Mouse (Mus musculus) hindlimb bud, embryonic 11.5 days (tissue): Measurements from ENCODE around the gene Camp.

Experiments used
- DNase-seq: peaks from one replicate; pipeline ENCODE4 v3.0.0-alpha.2; 2012; ENCODE audit warnings: low read depth, low spot score; ENCODE audit errors: extremely low spot score

Gene Camp

DNA sequence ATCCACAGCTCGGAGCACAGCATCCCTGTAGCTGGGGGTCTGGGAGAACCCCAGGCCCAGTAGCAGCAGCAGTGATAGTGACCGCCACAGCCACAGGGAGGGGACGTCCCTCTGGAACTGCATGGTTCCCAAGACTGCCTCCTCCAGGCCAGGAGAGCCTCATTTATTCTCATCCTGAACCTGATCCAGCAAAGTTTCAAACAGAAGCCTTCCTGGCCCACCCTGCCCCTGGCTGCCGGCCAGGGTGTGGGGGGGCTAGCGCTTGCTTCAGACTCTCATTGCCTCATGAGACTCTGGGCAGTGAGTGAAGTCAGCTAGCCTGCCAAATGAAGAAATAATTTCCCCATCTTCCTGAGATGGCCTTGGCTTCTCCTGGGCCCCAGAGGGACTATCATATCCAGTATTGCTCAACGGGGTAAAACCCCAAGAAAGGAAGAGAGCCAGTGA lies at the start of gene Camp:
TSS of gene Camp (minus strand) at position 306 of the 447 bp plus-strand sequence.
- DNase-seq, result no peak

DNA sequence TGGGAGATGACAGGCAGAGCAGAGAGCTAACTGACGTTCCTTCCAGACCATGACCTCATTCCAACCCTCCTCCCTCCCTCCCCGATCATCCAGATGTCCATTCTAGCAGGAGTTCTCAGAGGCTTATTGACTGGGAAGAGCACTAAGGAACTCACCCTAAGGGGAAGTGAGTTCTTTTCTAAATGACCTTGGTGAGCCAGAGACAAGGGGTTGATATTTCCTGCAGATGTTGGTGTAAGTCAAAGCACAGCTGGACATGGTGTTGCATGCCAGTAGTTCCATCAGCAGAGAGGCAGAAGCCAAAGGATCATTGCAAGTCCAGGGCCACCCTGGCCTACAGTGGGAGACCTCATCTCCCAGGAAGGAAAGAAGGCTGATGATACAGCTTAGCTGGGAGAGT lies 48.6 kb upstream of the Camp start:
- no peak for DNase-seq

DNA sequence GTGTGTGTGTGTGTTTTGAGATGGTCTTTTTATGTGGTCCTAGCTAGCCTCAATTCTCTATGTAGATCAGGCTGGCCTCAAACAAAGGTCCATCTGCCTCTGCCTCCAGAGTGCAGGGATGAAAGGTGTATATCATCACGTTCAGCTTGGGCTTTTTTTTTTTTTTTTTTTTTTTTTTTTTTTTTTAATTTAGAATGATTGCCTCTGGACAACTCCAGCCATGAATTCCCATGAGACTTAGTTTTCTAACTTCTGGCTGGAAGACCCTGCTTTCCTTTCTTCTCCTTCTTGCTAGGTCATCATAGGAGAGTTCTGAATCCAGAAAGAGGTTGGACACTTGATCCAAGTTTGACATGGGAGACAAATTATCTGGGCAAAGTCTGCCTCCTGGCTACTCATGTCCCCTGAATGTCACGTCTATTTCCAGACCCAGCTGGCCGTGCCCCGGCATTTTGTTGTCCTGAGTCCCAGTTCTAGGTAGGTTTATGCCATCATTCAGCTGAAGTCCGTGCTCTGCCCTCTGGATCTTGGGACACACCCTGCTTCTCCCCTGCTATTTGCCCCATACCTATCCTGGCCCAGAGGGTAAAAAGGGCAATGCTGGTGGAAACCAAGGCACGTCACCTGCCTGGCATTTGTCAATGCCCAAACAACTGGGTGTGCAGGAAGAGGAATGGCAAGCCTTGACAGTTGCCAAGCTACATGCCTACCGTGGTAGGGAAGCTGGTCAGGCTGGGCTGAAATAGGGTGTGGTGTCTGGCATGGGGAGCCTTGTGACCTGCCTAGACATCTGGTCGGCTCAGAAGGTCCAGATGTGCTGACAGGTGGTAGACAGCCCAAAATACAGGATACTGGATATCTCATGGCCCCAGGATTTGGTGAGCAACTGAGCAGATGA lies 47.1 kb upstream of the Camp start:
- no peak for DNase-seq

DNA sequence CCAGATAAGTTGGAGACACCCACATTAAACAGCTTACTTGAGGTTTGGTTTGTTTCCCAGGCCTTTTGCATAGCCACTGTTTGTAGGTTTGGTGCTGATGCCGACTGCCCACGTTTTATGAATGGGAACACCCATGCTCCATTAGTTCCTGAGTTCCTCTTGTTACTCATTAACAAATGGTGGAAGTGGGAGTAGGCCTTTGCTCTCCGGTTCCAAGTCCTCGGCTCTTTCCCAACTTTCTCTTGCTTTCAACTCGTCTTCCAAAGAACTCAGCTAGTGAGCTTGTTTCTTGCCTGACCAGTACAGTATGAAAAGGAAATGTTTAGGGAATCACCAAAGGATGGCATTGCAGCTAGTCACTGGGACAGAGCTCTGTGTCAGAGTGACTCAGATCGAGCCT lies 46.2 kb upstream of the Camp start:
- DNase-seq, result no peak

DNA sequence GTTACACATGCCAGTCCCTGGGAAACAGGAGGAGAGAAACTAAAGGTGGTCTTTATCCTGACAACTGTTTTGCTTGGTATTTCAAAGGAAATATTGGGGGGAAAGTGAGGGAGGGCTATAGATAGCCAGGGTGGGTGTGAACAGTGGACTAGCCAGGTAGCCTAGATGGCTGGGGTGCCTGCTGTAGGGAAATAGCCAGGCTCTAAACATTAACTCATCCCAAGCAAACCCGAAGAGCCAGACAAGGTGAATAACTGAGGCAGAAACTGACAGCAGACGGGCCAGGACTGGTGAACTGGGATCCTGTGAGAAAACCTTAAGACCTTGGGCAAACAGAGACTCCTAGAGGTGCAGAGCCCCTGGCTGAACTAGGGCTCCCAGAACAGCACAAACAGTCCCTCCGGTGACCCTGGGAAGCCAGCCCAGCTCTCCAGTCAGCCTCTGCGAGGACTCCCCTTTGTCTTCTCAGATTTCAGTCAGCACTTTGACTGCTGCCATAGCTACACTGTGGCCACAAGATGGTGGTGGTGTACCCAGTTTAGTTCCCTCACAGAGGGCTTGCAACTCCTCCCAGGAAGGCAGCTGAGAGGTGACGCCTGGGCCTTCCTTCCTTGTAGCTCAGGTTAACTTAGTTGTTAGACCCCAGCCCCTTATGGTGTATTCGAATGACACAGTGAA lies 45.1 kb upstream of the Camp start:
- DNase-seq, result peak; percentile 61

DNA sequence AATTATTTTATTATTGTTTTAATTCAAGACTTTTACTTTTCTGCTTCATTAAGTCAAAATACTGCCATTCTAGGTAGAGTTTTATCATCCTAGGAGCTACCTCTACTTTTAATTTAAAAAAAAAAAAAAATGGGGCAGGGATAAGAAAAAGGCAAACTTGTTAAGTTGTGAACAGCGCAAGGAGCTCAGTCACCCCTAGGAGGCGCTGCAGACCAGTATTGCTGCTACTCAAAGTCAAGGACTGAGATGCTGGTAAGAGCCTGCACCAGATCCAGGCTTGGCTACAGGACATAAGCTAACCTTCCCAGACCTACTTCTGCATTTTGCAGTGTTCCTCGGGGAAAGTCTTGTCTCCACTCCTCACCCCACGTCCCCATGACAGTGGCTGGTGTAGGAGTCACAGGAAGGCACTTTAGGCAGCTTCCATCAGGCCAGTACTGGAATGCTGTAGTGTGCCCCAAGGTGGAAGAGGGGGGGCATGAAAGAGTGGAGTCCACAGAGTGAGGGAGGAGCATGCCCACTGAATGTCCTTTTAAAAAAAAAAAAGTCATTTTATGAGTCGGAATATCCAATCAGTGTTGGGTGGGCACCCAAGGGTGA lies 43.3 kb upstream of the Camp start:
- peak; percentile 41 for DNase-seq

DNA sequence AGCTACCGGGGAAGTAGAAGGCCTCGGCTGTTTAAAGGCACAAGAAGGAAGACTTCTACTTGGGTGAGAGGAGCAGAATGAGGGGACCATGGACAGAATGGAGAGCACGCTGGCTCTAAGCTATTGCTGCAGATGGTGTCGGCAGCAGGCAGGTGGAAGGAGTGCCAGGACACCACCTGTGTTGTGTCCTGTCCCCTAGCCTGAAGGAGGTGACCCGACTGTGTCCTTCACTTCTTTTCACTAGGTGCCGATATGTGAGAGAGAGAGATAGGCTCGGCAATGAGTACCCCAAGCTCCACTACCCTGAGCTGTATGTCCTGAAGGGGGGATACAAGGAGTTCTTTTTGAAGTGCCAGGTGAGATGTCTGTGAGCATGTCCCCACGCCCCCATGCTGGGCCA lies 42.1 kb upstream of the Camp start:
- no peak for DNase-seq

DNA sequence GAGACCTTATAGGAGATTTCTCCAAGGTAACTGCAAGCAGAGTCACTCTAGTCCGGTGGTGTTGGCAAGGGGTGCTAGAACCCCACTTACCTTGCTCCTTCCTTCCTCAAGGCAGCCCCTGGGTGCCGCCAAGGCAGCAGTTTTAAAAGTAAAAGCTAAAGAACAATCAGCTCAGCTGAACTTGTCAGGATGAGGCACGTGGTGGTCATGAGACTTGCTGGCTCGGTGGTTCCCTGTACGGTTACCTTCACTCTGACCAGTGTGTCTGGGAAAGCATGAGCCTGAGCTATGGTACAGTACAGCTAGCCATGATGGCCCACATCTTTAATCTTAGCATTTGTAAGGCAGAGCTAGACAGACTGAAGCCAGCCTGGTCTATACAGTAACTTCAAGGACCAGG lies 37.9 kb upstream of the Camp start:
- no peak for DNase-seq

DNA sequence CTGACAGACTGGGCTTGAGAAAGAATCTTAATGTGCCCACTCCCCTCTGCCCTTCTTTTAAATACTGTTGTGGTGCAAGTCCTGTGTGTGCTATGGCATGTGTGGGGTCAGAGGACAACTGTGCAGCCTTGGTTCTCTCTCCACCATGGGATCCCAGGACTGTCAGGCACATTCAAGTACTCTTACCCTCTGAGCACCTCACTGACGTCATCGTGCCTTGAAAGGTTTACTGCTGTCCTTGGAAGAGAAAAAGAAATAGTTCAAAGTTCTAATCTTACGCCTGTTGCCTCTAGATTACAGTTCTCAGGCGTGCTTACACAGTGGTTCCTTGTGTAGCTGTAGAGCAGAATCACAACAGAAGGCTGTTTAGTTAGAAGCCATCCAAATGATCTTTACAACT lies 36.8 kb upstream of the Camp start:
- no peak for DNase-seq

DNA sequence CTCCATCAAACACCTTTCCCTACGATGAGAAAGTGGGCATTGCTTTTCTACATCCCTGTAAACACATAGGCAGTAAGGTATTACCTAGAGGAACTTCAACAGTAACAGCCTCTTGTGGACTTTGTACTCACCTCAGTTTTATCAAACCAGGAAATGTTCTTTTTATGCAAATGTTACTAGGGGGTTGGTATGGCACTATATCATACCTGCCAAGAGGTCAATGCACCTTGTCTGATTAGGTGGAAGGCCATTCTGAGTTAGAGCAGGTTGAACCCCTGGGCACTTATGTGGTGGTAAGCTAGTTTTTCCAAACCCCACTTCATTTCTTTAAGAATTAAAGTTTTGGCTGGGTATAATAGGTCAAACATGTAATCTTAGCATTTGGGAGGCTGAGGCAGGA lies 29.9 kb upstream of the Camp start:
- no peak for DNase-seq

DNA sequence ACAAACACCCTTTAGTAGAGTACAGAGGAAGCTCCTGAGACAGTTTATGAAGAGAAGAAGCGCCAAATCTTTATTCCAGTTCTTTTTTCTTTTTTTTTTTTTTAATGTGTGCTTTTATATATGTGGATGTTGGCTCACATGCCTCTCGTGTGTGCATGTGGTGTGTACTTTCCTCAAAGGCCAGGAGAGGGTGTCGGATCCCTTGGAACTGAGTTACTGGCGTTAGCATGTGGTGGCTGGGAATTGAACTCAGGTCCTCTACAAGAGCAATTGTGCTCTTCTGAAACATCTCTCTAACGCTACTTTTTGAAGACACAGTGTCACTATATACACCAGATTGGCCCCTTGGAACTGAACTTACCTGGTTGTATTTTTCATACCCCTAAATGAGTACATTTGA lies 28.2 kb upstream of the Camp start:
- no peak for DNase-seq

DNA sequence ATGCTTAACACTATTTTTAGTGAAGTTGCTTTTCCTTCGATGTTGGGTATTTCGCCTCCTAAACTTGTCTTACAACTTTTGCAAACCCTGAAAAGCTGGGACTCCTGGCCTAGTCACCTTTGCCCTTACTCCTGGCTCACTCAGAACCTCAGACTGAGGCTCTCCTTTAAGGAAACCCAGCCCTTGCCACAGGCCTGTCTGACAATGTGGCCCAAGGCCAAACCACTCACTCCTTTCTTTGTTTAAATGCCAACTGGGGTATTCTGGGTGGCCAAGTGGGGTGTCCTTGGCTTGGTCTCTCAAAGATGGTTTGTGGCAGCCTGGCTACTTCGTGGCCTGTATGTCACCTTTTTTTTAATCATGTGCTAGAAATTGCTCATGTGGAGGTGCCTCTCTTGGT lies 27.3 kb upstream of the Camp start:
- no peak for DNase-seq

DNA sequence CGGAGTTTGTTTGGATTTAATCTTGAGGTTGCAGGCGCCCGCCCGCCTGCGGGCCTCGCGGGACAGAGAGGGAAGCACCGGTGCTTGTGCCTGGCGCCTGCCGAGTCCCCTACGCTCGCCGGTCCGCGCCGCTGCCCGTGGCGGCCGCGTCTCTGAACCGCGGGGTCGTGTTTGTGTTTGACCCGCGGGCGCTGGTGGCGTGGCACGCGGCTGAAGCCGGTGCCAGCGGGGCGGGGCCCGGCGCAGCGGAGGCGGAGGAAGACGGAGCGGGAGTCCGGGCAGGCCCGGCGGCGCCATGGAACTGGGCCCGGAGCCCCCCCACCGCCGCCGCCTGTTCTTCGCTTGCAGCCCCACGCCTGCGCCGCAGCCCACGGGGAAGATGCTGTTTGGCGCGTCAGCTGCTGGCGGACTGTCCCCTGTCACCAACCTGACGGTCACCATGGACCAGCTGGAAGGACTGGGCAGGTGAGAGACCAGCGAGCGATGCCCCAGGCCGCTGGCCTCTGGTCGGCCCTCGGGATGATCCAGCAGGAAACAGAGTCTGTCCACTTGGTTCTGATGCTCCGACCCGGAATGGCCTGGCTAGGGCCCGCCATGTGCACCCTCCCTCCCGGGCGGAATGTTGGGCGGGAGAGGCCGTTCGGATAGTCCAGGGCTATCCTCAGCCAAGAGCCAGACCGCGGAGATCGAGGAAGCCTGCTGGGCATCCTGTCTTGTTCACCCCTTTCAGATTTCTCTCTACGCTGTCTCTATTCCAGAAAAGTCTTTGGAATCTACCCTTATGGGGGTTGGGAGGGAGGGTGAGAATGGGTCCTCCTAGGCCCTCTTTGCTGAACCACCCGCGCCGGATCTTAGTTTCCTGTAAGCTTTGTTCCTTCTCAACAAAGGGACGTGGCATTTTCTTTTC lies 26.5 kb upstream of the Camp start:
- DNase-seq, result no peak

DNA sequence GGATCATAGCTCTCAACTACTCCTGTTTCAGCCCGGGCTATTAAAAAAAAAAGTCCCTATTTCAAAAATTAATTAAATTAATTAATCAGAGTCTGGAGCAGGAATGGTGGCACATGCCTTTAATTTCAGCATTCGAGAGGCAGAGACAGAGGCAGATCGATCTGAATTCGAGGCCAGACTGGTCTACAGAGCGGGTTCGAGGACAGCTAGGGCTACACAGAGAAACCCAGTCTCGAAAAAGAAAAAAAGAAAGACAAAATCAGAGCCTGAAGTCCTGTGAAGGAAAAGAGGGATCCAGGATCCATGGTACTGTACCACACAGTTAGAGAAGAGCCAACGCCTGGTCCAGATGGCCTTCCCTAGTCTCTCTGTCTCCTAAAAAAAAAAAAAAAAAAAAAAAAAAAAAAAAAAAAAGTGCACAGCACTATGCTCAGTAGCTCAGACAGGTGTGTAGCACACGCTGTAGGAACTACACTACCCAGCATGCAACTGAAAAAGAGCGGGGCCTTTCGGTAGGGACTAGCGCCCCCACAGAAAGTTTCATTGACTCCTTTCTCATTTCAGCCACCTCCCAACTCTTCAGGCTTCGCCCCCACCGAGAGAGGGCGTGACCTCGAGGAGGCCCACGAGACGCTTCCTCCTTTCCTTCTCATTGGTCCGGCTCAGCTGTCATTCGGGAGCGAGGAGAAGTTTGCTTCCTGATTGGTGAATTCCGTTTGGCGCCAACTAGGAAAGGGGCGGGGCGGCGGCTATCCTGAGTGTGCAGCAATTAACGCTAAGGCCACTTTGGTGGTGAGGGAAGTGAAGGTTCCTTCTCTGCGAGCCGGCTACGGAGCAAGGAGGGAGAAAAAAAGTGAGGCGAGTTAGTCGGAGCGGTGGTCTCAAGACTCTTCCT lies 25.6 kb upstream of the Camp start, which contains the start of gene Cdc25a:
TSS of gene Cdc25a (plus strand) at position 783 of the 895 bp plus-strand sequence.
- DNase-seq, result peak; percentile 93

DNA sequence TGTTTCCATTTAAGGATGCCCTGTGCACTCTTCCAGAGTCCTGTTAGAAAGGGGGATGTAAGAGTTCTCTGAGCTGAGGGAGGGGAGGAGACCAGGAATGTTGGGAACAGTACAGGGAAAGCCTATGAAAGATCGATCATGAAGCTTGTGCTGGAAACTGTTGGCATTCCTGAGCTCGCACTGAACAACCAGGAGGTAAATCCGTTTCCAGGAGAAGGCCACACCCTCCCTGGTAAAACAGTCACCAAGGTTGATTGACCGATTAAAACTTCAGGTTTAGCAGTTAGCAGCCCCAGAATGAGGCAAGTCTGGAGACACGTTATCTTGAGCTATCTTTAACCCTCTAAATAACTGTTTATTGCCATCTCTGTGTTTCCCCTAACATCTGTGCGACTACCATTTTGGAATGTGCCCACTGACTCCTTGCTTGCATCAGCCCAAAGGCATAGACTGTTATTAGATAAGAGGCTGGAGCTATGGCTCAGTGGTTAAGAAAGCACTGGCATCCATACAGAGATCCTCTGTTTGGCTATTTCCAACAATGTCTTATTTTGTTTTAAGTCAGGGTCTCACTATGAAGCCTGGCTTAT lies 21.7 kb upstream of the Camp start:
- no peak for DNase-seq

DNA sequence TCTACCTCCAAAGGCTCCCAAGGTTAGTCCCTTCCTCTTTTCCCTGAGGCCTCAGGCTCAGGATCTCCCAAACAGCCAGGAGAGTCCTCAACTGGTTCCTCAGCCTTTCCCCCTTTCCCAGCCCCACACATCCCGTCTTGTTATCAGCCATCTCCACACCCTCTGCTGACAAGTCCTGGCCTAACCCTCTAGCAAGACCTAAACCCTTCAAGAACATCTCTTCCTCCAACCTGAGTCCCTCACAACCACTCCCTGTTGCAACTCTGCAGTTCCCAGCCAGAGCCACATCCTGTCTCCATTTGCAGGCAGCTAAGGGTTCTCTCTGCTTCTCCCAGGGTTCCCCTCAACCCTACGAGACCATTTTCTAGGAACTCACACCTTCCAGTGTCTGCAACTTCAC lies 16.8 kb upstream of the Camp start:
- DNase-seq, result no peak

DNA sequence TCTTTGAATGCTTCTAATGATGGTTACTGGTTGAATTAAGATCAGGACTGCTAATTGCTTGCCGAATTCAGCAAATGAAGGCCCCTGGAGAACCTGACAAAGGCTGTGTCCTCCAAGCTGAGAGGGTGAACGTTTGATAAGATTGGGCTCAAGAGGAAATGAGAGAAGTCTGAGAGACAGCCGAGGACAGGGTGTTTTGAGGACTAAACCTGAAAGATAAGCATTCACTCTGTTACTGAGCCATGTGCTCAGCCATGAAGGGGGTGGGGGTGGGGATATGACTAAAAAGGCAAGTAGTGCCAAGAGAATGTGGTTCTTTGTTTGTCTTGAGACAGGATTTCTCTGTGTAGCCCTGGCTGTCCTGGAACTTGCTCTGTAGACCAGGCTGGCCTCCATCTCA lies 13.7 kb upstream of the Camp start:
- no peak for DNase-seq

DNA sequence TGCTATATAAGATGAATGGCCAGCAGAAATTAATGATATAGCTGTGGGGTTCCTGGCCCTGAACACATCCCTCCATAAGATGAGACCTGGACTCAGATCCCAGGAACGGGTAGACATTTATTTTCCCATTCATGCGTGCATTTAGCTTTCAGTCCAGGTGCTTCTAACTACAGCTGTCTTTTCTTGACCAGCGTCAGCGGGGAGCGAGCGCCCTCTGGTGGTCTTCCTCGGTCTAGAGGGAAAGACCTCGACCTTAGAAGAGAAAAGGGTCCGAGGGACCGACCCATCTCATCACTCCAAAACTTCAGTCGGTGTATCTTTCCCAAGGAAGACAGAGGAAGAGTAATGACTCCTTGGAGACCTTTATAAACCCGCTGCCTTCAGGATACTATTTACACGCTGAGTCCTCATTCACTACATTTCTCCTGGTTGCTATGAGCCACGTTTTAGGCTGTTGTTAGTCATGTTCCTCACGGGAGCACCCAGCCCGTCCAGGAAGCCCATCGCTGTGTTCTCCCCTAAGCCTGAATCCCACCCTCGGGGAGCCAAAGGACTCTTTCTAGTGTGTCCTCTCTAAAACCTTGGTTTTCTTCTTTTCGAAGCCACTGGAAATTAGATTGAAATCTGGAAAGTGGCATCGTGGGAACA lies 13.1 kb upstream of the Camp start:
- DNase-seq, result peak; percentile 64

DNA sequence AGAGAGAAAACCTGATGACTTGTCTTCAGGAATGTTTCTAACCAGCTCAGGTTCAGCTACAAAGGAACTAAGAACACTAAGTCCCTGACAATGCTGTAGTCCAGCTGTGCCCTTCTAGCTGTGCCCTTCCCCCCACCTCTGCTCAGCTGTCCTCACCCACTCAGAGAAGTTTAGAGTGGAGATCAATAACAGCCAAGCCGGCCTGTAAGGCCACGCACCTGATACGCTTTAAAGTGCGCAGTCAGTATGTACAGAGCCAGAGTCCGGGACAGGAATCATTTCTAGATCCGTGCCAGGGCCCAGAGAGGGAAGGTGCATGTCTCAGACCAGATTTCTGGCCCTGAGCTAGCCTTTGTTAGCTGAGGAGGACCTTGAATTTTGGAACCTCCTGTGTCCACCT lies 6.5 kb upstream of the Camp start:
- no peak for DNase-seq
